Mouse (Mus musculus) embryo, embryonic 11 days (tissue): ENCODE data around the gene Atp11b.

Experiments used
- DNase-seq: peaks from one replicate; pipeline ENCODE4 v3.0.0-alpha.2; 2015

Gene Atp11b

DNA sequence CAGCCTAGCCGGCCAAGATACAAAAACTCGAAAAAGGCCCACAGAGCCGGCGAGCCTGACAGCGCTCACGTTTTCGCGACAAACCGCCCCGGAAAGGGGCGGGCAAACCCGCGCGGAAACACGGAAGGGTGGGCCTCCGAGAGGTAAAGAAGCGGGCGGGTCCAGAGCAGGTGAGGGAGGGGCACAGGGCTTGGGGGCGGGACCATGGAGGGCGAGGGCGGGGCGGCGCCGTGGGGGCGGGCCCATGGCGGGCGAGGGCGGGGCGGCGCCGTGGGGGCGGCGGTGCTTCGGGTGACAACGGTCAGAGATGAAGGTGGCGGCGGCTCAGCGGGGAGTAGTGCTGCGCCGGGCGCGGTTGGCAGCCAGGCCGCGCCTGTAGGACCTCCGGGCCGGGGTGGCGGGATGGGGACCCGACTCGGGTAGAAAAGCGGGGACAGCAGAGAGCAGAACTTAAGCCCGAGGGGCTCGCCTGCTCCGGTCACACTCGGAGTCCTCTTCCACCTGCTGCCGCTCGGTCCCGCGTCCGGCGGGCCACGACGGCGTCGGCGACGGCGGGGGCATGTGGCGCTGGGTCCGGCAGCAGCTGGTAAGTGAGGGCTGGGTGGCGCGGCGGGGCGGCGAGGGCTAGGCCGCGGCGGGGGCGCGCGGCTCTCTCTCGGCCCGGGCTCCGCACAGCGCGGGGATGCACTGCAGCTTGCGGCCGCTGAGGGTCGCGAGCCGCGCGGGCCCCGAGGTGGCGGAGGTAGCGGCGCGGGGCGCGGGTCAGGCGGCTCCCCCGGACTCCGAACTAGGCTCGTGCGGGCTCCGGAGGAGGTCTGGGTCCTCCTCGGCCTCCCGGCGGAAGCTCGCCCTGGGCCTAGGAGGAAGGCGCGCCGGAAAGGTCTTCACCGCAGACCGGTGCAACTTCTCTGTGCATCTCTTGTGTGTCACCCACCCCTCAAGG is at the start of gene Atp11b:
Atp11b (plus strand) TSS at position 282 of the 943 bp plus-strand sequence.
- DNase-seq, result peak; percentile 91

DNA sequence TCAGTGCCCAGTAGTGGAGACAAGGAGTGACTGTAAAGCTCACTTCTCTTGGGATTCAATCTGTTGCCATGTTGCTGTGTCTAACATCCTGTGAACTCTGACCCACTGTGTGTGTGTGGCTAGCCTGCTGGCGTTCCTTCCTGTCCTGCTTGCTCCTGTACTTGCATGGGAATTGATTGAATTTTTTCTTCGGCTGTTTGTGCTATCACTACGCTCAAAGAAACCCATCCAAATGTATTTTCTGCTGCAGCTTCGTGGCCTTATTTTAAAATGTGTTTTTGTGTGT is 49.6 kb upstream of the Atp11b start:
- peak; percentile 9 for DNase-seq

DNA sequence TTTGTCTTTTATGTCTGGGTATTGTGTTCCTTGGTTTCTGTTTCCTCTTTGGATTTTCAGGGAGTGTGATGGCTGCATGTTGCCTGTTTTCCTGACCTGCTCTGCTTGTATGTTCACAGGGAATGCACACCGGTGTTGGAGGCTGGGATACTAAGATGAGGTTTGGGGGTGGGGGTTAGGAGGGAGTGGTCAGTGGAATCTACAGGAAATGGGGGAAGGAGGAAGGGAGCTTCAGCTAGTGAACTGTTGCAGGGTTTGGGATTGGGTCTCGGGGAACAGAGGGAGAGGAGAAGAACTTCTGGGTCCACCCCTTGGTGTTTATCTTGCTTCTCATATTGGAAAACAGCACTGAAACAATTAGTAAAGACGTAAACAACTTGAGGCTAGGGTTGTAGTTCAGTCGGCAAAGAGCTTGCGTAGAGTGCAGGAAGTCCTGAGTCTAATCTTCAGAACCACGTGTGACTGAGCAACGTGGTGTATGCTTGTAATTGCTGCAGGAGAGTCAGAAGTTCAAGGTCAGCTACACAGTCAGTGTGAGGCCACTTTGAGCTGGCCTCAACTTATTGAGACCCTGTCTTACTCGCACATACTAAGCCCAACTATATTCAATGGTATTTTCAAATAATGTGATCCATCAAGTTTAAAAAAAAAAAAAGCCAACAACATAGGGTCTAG is 34.2 kb upstream of the Atp11b start:
- no peak for DNase-seq

DNA sequence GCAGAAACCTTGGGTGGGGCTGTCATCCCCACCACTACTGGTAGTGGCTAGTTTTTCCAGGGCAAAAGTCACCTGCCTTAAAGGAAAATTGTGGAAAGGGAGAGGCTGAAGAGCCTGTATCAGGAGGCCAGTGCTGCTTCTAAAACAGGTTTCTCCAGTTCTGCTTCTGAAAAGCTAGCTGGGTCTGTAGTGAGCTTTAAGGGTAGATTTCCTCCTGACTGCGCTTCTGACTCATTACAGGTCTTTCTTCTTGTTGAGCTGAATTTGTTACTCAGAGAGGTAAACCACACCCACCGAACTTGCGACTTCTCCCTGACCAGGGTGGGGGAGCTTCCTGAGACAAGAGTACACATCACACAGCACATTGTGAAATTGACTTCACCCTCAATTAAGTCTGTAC is 33.1 kb upstream of the Atp11b start:
- DNase-seq, result no peak

DNA sequence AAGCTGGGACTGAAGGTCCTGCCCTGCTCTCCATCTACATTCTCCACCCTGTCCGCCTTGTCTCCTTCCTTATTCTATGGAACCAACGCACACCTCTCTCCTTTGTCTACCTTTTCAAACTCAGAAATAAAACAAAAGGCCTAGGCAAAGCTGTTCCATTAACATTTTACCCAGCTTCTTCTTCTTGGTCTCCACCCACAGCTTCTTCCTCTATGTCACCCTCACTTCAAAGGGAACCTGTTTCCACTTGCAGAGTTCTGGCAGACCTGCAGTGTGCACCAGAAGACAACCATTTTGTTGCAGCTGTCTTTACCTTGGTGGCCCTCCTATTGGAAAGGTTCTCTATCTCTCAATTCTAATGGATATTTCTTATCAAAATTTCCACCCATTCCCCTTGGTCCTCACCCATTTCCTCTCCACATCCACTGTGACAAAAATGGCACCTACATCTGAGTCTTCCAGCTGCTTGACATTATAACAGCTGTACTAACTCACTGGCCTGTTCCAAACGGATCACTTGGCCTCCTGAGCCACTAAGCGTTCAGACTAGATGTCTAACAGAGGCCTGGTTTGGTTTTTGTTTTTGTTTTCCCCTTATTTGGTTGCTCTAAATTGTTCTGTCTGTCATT is 32.0 kb upstream of the Atp11b start:
- no peak for DNase-seq

DNA sequence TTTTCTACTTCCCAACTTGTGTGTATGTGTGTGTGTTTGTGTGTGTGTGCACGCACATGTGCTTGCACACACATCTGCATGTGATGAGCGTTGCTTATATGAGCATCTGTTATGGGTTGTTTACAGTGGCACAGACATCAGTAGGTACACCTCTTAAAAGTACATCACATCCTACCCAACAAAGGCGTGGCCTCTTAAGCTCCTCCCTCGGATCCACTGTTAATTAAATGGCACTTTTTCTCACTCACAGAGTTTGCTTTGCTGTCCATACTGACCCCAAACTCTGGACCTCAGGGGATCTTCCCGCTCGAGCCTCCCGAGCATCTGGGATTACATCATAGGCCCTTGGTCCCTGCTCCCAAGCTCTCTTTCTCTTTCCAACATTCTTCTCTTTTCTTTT is 31.1 kb upstream of the Atp11b start:
- DNase-seq, result no peak

DNA sequence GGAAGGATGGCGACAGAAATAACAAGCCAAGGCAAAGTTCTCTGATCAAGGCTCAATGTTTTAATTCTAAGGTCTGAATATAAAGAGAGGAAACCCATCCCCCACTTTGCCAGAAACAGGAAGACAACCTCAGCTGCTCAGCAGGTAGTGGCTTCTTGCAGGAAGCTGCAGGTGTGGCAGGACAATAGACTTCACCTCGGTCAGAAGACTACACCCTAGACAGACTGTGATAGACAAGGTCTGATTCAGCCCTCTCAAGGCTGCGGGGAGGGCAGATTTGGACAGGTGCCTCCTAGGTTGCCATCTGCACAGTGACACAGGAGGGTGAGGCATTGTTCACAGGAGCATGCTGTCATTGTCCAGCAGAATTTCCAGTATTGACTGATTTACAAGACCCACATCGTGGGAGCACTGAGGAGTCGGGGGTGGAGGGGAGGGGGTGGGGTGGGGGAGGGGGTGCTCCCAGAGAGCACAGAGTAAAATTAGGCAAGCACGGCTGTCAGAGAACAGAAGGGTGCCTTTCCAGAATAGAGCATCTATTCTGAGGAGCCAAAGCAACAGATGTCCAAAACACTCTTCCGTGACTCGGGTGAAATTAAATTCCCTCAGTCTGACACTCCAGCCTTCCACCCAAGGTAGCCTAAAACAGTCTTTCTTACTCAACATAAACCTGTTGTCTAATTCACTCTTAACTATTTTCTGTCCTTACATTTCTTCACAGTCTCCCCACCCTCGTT is 30.2 kb upstream of the Atp11b start:
- no peak for DNase-seq

DNA sequence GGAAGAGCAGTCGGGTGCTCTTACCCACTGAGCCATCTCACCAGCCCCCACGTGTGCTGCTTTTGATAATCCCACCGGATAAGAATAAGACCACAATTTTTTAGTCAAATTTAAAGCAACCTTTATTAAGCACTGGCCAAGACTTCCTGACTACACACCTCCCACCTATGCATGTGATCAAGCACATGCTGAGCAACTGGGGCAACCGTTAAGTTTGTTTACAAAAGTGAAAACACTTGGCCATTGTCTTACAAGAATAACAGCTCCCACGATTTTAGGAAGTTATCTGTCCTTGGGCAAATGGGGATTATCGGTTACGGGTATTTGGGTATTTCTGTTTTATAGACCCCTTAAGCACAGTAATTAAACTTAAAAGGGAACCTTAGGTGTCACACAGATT is 28.8 kb upstream of the Atp11b start:
- DNase-seq, result no peak

DNA sequence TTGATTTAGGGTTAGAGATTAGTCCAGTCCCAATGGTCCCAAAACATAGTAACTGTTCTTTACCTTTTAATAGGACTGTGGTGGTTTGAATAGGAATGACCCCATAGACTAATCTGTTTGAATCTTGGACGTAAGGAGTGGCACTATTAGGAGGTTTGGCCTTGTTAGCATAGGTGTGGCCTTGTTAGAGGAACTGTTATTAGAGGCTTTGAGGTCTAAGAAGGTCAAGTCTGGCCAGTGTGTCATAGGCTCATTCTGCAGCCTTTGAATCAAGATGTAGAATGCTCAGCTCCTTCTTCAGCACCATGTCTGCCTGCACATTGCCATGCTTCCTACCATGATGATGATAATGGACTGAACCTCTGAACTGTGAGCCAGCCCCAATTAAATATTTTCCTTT is 27.0 kb upstream of the Atp11b start:
- no peak for DNase-seq

DNA sequence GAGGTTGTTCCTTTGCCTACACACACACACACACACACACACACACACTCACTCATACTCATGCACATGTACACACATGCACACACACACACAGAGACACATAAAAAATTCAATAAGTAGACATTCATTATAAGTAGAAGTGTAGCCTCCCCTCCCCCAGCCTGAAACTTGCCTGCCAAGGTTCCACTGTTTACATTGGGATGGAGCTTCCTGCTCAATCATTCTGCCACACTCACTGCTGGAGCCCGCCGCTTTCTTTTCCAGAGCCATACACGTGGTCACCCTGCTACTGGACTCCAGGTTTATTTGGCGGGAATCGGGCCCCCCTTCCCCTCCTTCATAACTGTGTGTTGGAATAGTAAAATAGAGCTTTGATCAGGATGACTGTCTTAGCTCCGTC is 24.4 kb upstream of the Atp11b start:
- DNase-seq, result no peak

DNA sequence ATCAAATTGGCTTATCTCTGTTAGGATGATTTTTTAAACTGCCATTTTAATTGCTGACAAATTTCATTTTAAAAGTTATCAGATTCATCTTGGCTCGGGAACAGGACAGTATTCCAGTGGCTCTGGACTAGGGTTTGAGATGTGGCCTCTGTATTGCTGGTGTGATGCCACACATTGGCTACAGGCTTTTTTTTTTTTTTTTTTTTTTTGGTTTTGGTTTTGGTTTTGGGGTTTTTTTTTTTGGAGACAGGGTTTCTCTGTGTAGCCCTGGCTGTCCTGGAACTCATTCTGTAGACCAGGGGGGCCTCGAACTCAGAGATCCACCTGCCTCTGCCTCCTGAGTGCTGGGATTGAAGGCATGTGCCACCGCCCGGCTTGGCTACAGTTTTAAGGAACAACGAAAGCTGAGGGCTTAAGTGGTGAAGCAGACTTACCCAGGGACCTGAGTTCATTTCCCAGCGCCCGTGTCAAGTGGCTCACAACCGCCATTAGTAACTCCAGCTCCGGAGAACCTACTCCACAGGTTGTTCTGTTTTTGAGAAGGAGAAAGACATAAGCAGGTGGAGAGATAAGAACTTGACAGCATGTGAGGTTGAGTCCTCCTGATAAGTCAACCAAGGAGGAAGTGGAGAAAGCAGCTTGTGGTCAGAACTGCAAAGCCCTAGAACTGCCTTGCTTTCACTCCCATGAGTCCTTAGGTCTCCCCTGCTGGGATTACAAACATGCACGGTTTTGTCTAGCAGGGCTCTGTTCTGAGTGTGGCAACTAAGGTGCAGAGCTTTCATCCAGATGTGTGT is 21.7 kb upstream of the Atp11b start:
- DNase-seq, result no peak

DNA sequence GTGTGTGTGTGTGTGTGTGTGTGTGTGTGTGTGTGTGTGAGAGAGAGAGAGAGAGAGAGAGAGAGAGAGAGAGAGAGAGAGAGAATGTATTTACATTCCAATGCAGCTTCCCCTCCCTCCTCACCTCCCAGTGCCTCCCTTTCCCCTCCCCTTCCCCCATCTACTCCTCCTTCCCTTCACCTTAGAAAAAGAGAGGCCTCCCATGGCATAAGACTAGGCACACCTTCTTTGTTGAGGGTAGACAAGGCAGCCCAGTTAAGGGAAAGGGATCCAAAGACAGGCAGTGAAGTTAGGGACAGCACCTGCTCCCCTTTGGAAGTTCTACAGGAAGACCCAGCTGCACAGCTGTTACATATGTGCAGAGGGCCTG is 21.1 kb upstream of the Atp11b start:
- no peak for DNase-seq

DNA sequence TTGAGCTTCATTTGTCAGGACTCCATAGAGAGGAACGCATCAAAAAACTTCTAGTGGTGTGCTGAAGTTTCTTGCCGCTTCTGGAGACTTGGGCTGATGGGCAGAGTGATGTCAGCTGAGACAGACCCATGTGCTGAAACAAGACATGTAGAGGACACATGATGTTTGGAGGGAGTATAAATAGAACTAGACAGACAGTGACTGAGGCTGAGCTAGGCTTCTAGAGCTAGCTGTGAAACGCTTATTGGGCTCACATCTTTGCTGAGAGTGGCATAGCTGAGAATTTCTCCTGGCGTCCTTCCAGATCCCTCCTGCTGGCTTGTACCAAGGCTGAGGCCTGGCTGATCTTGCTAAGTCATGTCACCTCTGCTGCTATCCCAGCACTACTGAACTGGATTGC is 19.4 kb upstream of the Atp11b start:
- no peak for DNase-seq

DNA sequence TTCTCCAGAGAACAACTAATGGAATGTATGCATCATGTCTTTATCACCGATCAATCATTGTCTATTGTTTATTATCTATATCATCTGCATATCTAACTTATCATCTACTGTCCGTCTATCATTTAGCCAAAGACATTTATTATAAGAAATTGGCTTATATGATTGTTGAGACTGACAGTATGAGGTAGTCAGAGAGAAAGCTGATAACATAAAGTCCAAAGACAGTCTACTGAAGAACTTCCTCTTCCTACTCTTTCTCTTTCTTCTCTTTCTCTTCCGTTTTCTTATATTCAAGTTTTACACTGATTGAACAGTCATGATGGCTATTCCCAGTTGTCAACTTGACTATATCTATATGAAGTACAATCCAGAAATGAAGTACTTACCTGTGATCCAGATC is 15.8 kb upstream of the Atp11b start:
- DNase-seq, result no peak

DNA sequence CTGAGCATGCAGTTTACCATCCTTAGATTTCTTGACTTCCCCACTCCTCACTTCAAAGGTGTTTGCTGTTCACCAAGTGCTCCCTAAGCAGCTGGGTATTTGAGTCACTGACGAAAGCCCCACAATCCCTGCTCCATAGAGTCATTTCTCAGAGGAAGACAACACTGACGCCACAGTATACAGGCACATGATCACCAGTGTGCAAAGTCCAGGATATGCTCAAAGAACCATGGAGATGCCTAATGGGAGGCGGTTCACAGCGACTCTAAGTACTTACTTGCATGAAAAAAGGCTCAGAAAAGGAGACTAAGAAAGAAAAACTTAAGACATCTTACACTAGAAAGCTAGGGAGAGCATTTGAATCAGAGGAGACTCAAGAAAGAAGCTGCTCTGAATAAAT is 8.9 kb upstream of the Atp11b start:
- no peak for DNase-seq

DNA sequence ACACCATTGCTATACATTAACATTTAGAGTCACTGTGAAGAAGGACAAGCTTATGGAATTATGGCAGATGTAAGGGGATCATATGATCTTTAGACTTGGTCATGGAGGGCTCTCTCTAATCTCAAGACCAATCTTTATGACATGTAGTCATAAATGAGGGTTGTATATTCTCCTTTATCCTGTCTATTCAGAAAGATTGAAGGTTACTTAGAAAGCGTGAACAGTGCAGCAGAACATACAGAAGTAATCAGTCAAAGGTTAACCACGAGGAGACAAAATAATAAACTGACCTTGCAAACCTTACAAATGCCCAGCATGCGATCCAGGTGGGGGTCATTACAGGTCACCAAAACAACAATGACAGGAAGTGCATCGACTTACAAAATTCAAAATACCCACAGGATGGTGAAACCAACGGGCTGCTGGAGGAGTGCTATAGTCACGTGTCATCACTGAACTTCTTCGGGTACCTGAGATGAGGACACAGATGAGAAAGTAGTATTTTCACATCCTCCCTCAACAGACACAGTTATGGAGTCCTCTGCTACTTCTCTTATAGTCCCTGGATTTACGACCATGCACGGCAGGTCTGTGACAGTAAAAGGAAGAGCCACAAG is 7.0 kb upstream of the Atp11b start:
- no peak for DNase-seq

DNA sequence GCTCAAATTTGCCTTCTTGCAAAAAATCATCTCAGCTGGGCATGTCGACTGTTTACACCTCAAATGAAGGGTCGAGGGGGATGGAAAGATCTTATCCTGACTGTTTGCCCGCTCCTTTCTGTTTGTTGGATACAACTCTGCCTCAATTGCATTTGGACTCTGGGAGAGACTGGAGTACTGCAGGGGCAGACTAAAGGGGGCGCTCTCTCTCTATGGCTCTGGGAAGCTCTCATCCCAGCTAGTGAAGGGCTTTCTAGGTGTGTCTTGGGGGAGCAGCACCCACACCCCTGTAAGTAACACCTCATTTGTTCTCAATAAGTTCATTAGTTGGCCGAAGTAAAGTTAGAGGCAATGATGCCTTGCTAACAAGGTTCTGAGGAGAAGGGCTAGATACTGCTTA is 3.6 kb upstream of the Atp11b start:
- DNase-seq, result peak; percentile 19

DNA sequence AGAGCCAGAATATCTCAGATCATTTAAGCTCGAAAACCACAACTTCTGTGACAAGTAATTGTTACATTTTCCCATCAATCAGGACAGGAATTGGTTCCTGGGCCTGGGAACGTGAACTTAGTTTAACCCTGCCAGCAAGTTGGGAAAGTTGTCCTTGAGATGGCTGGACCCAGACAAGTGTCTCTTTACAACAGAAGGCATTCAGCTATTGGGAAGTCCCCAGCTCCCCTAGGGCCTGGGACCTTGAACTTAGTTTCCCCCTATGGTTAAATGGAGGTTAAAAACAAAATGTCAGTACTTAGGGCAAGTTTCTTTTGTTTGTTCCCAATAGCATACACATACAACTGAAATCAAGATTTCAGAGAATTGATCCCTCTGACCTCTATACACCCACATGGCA is 2.2 kb upstream of the Atp11b start:
- no peak for DNase-seq

DNA sequence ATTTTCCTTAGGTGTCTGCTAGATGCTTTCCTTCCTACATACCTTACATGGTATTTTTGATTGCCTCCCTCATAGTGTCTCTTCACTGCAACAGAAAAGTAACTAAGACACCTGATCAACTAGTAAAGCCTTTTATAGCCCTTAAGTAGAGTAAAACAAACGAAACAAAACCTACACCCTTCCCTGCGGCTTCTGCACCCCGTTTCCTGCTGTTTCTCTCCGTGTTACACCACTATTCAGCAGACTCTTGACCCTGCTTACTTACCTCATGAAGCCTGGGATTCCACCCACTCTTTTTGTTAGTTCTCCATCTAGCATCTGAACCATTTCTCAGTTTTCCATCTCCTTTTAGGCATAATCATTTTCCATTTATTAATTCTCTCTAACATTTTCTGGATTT is 8.8 kb downstream of the Atp11b start:
- no peak for DNase-seq

DNA sequence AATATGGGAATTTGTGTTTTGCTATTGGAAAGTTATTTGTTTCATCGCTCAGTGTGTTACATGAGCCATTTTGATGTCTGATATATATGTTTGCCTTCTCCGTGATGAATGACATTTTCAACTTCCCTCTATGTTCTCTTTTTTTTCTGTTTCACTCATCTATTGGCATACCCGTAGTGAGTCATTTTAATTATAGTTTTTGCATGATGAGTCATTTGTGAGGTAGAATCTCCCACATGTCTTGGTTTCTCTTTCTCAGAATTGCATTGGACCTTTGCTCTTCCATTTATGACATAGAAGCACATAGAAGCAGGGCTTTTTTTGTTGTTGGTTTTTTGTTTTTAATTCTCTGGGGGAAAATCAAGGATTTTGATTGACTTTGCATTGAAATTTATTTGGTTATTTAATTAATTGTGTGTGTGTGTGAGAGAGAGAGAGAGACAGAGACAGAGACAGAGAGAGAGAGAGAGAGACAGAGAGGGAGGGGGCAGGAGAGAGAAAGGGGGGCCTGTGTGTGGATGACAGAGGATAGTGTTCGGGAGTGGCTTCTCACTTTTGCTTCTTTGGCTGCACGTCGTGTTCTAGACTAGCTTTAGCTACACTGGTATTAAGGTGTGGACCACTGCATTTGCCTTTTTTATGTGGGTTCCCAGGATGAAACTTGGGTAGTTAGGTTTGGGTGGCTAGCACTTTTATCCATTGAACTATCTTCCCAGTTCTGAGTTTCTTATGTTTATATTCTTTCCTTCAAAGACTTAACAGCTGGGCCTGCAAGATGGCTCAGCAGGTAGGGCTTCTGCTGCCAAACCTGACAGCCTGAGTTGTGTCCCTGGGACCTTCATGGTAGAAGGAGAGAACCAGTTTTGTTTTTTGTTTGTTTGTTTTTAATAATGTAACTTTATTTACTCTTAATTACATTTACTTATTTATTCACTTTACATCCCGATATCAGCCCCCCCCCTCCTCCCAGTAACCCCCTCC is 11.0 kb downstream of the Atp11b start:
- DNase-seq, result no peak

DNA sequence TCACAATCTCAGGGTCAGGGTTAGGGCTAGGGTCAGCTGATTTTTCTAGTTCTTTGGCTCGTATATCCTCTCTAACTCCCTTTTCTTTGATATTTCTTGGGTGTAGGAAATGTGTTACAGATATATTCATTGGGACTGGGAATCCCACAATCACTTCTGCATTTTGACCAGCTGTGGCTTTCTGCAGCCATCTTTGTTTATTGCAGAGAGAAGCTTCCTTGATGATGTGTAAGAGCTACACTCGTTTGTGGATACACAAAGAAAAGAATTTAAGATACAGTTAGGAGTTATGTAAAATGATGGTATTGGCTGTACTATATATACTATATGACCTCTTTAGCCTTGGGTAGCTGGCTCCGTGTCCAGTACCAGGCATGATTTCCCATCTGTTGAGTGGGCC is 25.8 kb downstream of the Atp11b start:
- DNase-seq, result no peak
